ENCODE assay signal across 8 mouse cellular contexts in genomic region chr10:82858691-82859532, GRCm38 (mm10). TPM values are rescaled to one million over a fixed set of nuclear protein-coding genes. Genes with fewer than 3 reads are reported as not detected.
A peak's percentile ranks its signal among the peaks of the same experiment; 100 is the strongest.
DNase-seq lines count a peak whose midpoint lies in the region; ATAC-seq and TF ChIP-seq lines count a peak whose summit lies in the region.

No protein-coding gene starts in this region.

- no peak; the same call in 1 of the 2 replicates for TF ChIP-seq EP300 in CH12.LX (IDR thresholded peaks at IDR 0.05; ENCODE audit: low read length)
- peak; percentile 73 for TF ChIP-seq EP300 in heart, postnatal 0 days (IDR thresholded peaks at IDR 0.05; ENCODE audit: low read depth)

- peak; percentile 86 for ATAC-seq in forebrain, embryonic 11.5 days (replicated peaks; ENCODE audit: low FRiP score)
- peak; percentile 91 for ATAC-seq in heart, postnatal 0 days (ENCODE audit: insufficient read depth, low read depth)
- ATAC-seq in liver, embryonic 16.5 days (ENCODE audit: low read depth): peak; percentile 89
- ATAC-seq in neural tube, embryonic 13.5 days (ENCODE audit: low read depth): peak; percentile 86

- peak overlapping the region; percentile 62 to 85 (median 81) for H3K4me3 ChIP-seq in CH12.LX (replicated peaks in 1 of 3; ENCODE audit: low read depth in 2 of 3, low read length in 2 of 3, poor library complexity in 1 of 3)
- peak overlapping the region; percentile 80 for H3K4me3 ChIP-seq in forebrain, embryonic 11.5 days (ENCODE audit: low read depth, low read length)
- H3K4me3 ChIP-seq in heart, postnatal 0 days (ENCODE audit: low read depth, low read length): peak overlapping the region; percentile 68
- H3K4me3 ChIP-seq in liver, embryonic 16.5 days (ENCODE audit: low read depth, low read length): peak overlapping the region; percentile 78
- peak overlapping the region; percentile 80 for H3K4me3 ChIP-seq in neural tube, embryonic 13.5 days
- peak overlapping the region; percentile 90 for H3K4me3 ChIP-seq in testis, adult 2 months (ENCODE audit: control insufficient read depth, low read depth, low read length)

- no peaks in the 10 kb centered on the region for H3K9me3 ChIP-seq in CH12.LX (replicated peaks; ENCODE audit: low read length)
- no peaks in the 10 kb centered on the region for H3K9me3 ChIP-seq in forebrain, embryonic 11.5 days (ENCODE audit: control insufficient read depth, low read length)
- no peaks in the 10 kb centered on the region for H3K9me3 ChIP-seq in heart, postnatal 0 days (replicated peaks; ENCODE audit: control insufficient read depth, low read length)
- H3K9me3 ChIP-seq in liver, embryonic 16.5 days (replicated peaks; ENCODE audit: control insufficient read depth, low read length): no peaks in the 10 kb centered on the region
- H3K9me3 ChIP-seq in neural tube, embryonic 13.5 days: no peaks in the 10 kb centered on the region

- peaks cover 10 to 29% of the 10 kb centered on the region in 2 experiments for H3K4me1 ChIP-seq in CH12.LX (ENCODE audit: control insufficient read depth in 1 of 2, insufficient read depth in 2 of 2)
- H3K4me1 ChIP-seq in forebrain, embryonic 11.5 days (replicated peaks; ENCODE audit: control insufficient read depth, insufficient read depth, low read length): peaks cover 6% of the 10 kb centered on the region
- H3K4me1 ChIP-seq in heart, postnatal 0 days (ENCODE audit: control insufficient read depth, insufficient read depth): peaks cover 16% of the 10 kb centered on the region
- peaks cover 30% of the 10 kb centered on the region for H3K4me1 ChIP-seq in liver, embryonic 16.5 days (ENCODE audit: control insufficient read depth, low read depth, low read length)
- peaks cover 33% of the 10 kb centered on the region for H3K4me1 ChIP-seq in neural tube, embryonic 13.5 days (replicated peaks)
- peaks cover 21% of the 10 kb centered on the region for H3K4me1 ChIP-seq in testis, adult 2 months (ENCODE audit: control insufficient read depth, insufficient read depth, low read length)

- H3K36me3 ChIP-seq in CH12.LX (replicated peaks in 1 of 2; ENCODE audit: control insufficient read depth in 1 of 2, insufficient read depth in 1 of 2, low read length in 1 of 2): peaks cover 13 to 26% of the 10 kb centered on the region in 2 experiments
- no peaks in the 10 kb centered on the region for H3K36me3 ChIP-seq in forebrain, embryonic 11.5 days (ENCODE audit: control insufficient read depth, insufficient read depth, low read length)
- H3K36me3 ChIP-seq in heart, postnatal 0 days (replicated peaks; ENCODE audit: control insufficient read depth, insufficient read depth, low read length): no peaks in the 10 kb centered on the region
- H3K36me3 ChIP-seq in liver, embryonic 16.5 days (ENCODE audit: control insufficient read depth, insufficient read depth): peaks cover 3% of the 10 kb centered on the region
- H3K36me3 ChIP-seq in neural tube, embryonic 13.5 days: peaks cover 4% of the 10 kb centered on the region
- no peaks in the 10 kb centered on the region for H3K36me3 ChIP-seq in testis, adult 2 months (ENCODE audit: control insufficient read depth, insufficient read depth, low read length)

- peak; percentile 96 for TF ChIP-seq POLR2A in CH12.LX (IDR thresholded peaks at IDR 0.05; ENCODE audit: low read depth, low read length)
- peak; percentile 60 for TF ChIP-seq POLR2A in testis, adult 2 months (IDR thresholded peaks at IDR 0.05; ENCODE audit: control insufficient read depth, low read depth, low read length)

- H3K79me2 ChIP-seq in CH12.LX (replicated peaks; ENCODE audit: control insufficient read depth, extremely low read depth, insufficient read depth, poor library complexity, severe bottlenecking): peaks cover 42% of the 10 kb centered on the region

- no peak for TF ChIP-seq CTCF in CH12.LX (conservative IDR thresholded peaks at IDR 0.05 in 1 of 2, IDR thresholded peaks at IDR 0.05 in 1 of 2; ENCODE audit: low read depth in 2 of 2, low read length in 2 of 2)
- TF ChIP-seq CTCF in heart, postnatal 0 days (IDR thresholded peaks at IDR 0.05; ENCODE audit: low read depth): no peak
- no peak for TF ChIP-seq CTCF in testis, adult 2 months (IDR thresholded peaks at IDR 0.05; ENCODE audit: control insufficient read depth, insufficient read depth, insufficient replicate concordance, low read depth, low read length)

- H3K4me2 ChIP-seq in CH12.LX (ENCODE audit: insufficient read depth, low read depth, poor library complexity, severe bottlenecking): peak overlapping the region; percentile 77
- peak overlapping the region; percentile 48 for H3K4me2 ChIP-seq in forebrain, embryonic 11.5 days (ENCODE audit: low read depth, low read length, severe bottlenecking)
- peak overlapping the region; percentile 85 for H3K4me2 ChIP-seq in heart, postnatal 0 days (ENCODE audit: low read depth, low read length)
- H3K4me2 ChIP-seq in liver, embryonic 16.5 days (ENCODE audit: low read depth, low read length): peak overlapping the region; percentile 85
- H3K4me2 ChIP-seq in neural tube, embryonic 13.5 days: peak overlapping the region; percentile 88

- H3K9ac ChIP-seq in CH12.LX (ENCODE audit: insufficient read depth, low read depth): peak overlapping the region; percentile 85
- peak overlapping the region; percentile 73 for H3K9ac ChIP-seq in forebrain, embryonic 11.5 days (ENCODE audit: low read length)
- H3K9ac ChIP-seq in heart, postnatal 0 days (replicated peaks; ENCODE audit: low read depth, low read length): peak overlapping the region; percentile 75
- peak overlapping the region; percentile 84 for H3K9ac ChIP-seq in liver, embryonic 16.5 days (ENCODE audit: low read depth, low read length)
- H3K9ac ChIP-seq in neural tube, embryonic 13.5 days: peak overlapping the region; percentile 90

- under 1% methylated on average over 49 of the region's 49 CpGs for WGBS in forebrain, embryonic 11.5 days
- under 1% methylated on average over 49 of the region's 49 CpGs for WGBS in heart, postnatal 0 days
- WGBS in liver, embryonic 16.5 days (ENCODE audit: insufficient replicate concordance): under 1% methylated on average over 49 of the region's 49 CpGs
- WGBS in neural tube, embryonic 13.5 days: under 1% methylated on average over 49 of the region's 49 CpGs

- peak overlapping the region; percentile 64 for H3K27ac ChIP-seq in CH12.LX (ENCODE audit: insufficient read depth, low read depth)
- H3K27ac ChIP-seq in forebrain, embryonic 11.5 days (ENCODE audit: low read depth, low read length): peak overlapping the region; percentile 67; the same call in 1 of the 2 replicates
- H3K27ac ChIP-seq in heart, postnatal 0 days (ENCODE audit: low read depth): peak overlapping the region; percentile 95
- H3K27ac ChIP-seq in liver, embryonic 16.5 days (ENCODE audit: low read length): peak overlapping the region; percentile 90
- H3K27ac ChIP-seq in neural tube, embryonic 13.5 days (replicated peaks): peak overlapping the region; percentile 94
- peak overlapping the region; percentile 56 for H3K27ac ChIP-seq in testis, adult 2 months (ENCODE audit: control insufficient read depth, insufficient read depth, low read depth, low read length)

- in situ Hi-C loops in CH12.LX (cut with MboI; ENCODE audit: low pct_ligation_motif_present, low pct_unique_long_range_greater_than_20kb, low sequenced_read_pairs): no loop called here

- dilution Hi-C loops in CH12.LX (cut with MboI; ENCODE audit: extremely low pct_ligation_motif_present, extremely low pct_unique_long_range_greater_than_20kb, low sequenced_read_pairs): no loop called here

- TF ChIP-seq RAD21 in CH12.LX (IDR thresholded peaks at IDR 0.05; ENCODE audit: low read depth, low read length): no peak

- DNase-seq in CH12.LX (ENCODE audit: extremely low read depth): peak; percentile 96
- DNase-seq in c-Kit-positive CD71-positive TER-119-negative erythroid progenitor cells, embryonic 14.5 days (ENCODE audit: low read depth): peak; percentile 89
- DNase-seq in forebrain, embryonic 11.5 days (ENCODE audit: low spot score): peak; percentile 93
- peak; percentile 95 for DNase-seq in heart, postnatal 0 days (ENCODE audit: low spot score)
- DNase-seq in kidney, postnatal 4 days: peak; percentile 90 to 94

- no peaks in the 10 kb centered on the region for H3K27me3 ChIP-seq in CH12.LX (replicated peaks)
- no peaks in the 10 kb centered on the region for H3K27me3 ChIP-seq in forebrain, embryonic 11.5 days (ENCODE audit: control insufficient read depth, insufficient read depth, low read length)
- H3K27me3 ChIP-seq in heart, postnatal 0 days (ENCODE audit: control insufficient read depth, insufficient read depth, low read length): no peaks in the 10 kb centered on the region
- H3K27me3 ChIP-seq in liver, embryonic 16.5 days (ENCODE audit: control insufficient read depth, insufficient read depth, low read depth, low read length): no peaks in the 10 kb centered on the region
- no peaks in the 10 kb centered on the region for H3K27me3 ChIP-seq in neural tube, embryonic 13.5 days
- H3K27me3 ChIP-seq in testis, adult 2 months (ENCODE audit: control insufficient read depth, insufficient read depth, low read length): no peaks in the 10 kb centered on the region

TF ChIP-seq in CH12.LX, 34 proteins besides CTCF, POLR2A, EP300 and RAD21 (continues in another document):
- TF ChIP-seq SMC3 (IDR thresholded peaks at IDR 0.05; ENCODE audit: low read depth, low read length) (no peak), TCF12 (IDR thresholded peaks at IDR 0.05; ENCODE audit: low read depth, low read length) (peak; percentile 68; the same call in 1 of the 2 replicates)

RNA-seq across cellular contexts. Expression of gene Eid3, which starts 7.5 kb away (rescaled TPM):
- total RNA-seq in CH12.LX (2012; rRNA removed) (1.5 and 1.6 TPM in 2 replicates), CH12.LX (2014; rRNA removed) (1.4 and 1.7 TPM in 2 replicates)
- polyA plus RNA-seq in CH12.LX (2012; ENCODE audit: insufficient read length, low read depth): 3.5 and 4.0 TPM in 2 replicates
- polyA plus RNA-seq in forebrain, embryonic 11.5 days (2014; fragmentation: Nextera tagmentation; extraction: Ambion mirVana): 0.89 and 1.0 TPM in 2 replicates
- not detected in 2 replicates for total RNA-seq in heart, postnatal 0 days (2014; rRNA removed; ENCODE audit: low replicate concordance)
- polyA plus RNA-seq in heart, postnatal 0 days (2015; fragmentation: Nextera tagmentation; extraction: Ambion mirVana): 0.08 and 0.11 TPM in 2 replicates
- polyA plus RNA-seq in liver, embryonic 16.5 days (2015; fragmentation: Nextera tagmentation; extraction: Ambion mirVana): 0.13 and 0.18 TPM in 2 replicates
- 0.24 TPM in 1 of 2 replicates, not detected in the other for polyA plus RNA-seq in neural tube, embryonic 13.5 days (2015; fragmentation: Nextera tagmentation; extraction: Ambion mirVana)
- 261 and 281 TPM in 2 replicates for polyA plus RNA-seq in testis, adult 2 months (2012; rRNA removed)

RNA-seq across cellular contexts. Expression of gene Txnrd1, which starts 25.2 kb away (rescaled TPM):
- total RNA-seq in CH12.LX (2012; rRNA removed) (92.1 and 106 TPM in 2 replicates), CH12.LX (2014; rRNA removed) (133 and 147 TPM in 2 replicates)
- polyA plus RNA-seq in CH12.LX (2012; ENCODE audit: insufficient read length, low read depth): 254 and 256 TPM in 2 replicates
- 214 and 221 TPM in 2 replicates for polyA plus RNA-seq in forebrain, embryonic 11.5 days (2014; fragmentation: Nextera tagmentation; extraction: Ambion mirVana)
- total RNA-seq in heart, postnatal 0 days (2014; rRNA removed; ENCODE audit: low replicate concordance): 35.0 and 53.5 TPM in 2 replicates
- polyA plus RNA-seq in heart, postnatal 0 days (2015; fragmentation: Nextera tagmentation; extraction: Ambion mirVana): 28.0 and 30.4 TPM in 2 replicates
- 44.1 and 46.1 TPM in 2 replicates for polyA plus RNA-seq in liver, embryonic 16.5 days (2015; fragmentation: Nextera tagmentation; extraction: Ambion mirVana)
- polyA plus RNA-seq in neural tube, embryonic 13.5 days (2015; fragmentation: Nextera tagmentation; extraction: Ambion mirVana): 112 and 124 TPM in 2 replicates
- 13.2 and 13.6 TPM in 2 replicates for polyA plus RNA-seq in testis, adult 2 months (2012; rRNA removed)

Comparison
In these comparisons a context has a peak if more than half of its experiments do, and no peak if none do; other contexts are left out.
1. Peak in every context shown above with its lines: DNase-seq, ATAC-seq, H3K4me3 ChIP-seq and H3K27ac ChIP-seq.
2. RNA of gene Eid3, which starts 7.5 kb away (polyA plus RNA-seq): 261 to 281 TPM in testis, adult 2 months; 3.5 to 4.0 TPM in CH12.LX, 0.89 to 1.0 TPM in forebrain, embryonic 11.5 days, 0.24 TPM in neural tube, embryonic 13.5 days, 0.13 to 0.18 TPM in liver, embryonic 16.5 days and 0.08 to 0.11 TPM in heart, postnatal 0 days; every median in the first group is over 10 times any median in the second.